In the genomic region with DNA sequence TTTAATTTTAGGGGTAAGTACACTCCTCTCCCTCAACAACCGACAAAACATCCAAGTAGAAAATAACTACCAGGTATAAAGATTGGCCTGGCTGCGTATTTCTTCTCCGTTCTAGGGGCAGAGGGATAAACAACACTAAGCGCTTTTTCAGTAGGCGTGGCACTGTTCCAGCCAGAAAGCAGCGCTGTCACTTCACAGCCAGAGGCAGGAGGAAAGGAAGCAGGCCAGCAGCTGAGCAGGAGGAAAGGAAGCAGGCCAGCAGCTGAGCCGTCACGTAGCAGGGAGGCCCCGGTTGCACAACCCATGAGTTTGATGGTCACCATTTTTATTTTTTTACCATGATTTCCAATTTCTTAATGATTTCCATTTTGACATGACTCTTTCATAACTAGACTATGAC, we compare ENCODE assay signal across 8 mouse cellular contexts. TPM values are rescaled to one million over a fixed set of nuclear protein-coding genes. Genes with fewer than 3 reads are reported as not detected.
DNase-seq lines count a peak whose midpoint lies in the region; ATAC-seq lines count a peak whose summit lies in the region.
"Had no signal": no experiment of that assay in that cellular context is flagged by ENCODE, and none has a peak within 500 bp of the region (broad histone marks: within the 10 kb centered on the region; RNA-seq: fewer than 3 reads in every experiment).

No protein-coding gene starts in this region.

- 56% methylated on average over 9 of the region's 9 CpGs for WGBS in hindbrain, embryonic 16.5 days

- ATAC-seq in hindbrain, embryonic 16.5 days = no peak
- peak; percentile 52 for ATAC-seq in megakaryocyte progenitor cell, adult 5-6 weeks (replicated peaks; ENCODE audit: poor library complexity)

- no peaks in the 10 kb centered on the region for H3K27me3 ChIP-seq in hindbrain, embryonic 16.5 days (replicated peaks; ENCODE audit: control insufficient read depth, insufficient read depth, low read length)

- intact Hi-C loops in left cerebral cortex, postnatal 10 days (cut with DNase I) = no loop called here

- H3K4me3 ChIP-seq in hindbrain, embryonic 16.5 days (ENCODE audit: low read length) = no peak overlapping the region

- H3K9ac ChIP-seq in hindbrain, embryonic 16.5 days (ENCODE audit: low read depth, low read length) = peak overlapping the region; percentile 35; the same call in 1 of the 2 replicates

- peak; percentile 49 for DNase-seq in R1 (ENCODE audit: low read depth, low spot score)
- DNase-seq in cerebellum, adult 8-10 months = peak; percentile 35
- DNase-seq in gastrocnemius, adult 8-10 months (ENCODE audit: low spot score in 2 of 2) = peak; percentile 44 to 62
- DNase-seq in left cerebral cortex, postnatal 10 days (ENCODE audit: extremely low spot score in 1 of 2, low spot score in 2 of 2) = peak; percentile 64 to 87
- peak; percentile 58 for DNase-seq in spleen, adult 12 weeks (ENCODE audit: low spot score)

- H3K4me2 ChIP-seq in hindbrain, embryonic 16.5 days (ENCODE audit: low read length) = no peak overlapping the region; the same call in 1 of the 2 replicates

- H3K36me3 ChIP-seq in hindbrain, embryonic 16.5 days (ENCODE audit: control insufficient read depth, insufficient read depth, low read length) = peaks cover 10% of the 10 kb centered on the region

- H3K9me3 ChIP-seq in hindbrain, embryonic 16.5 days (ENCODE audit: control insufficient read depth, low read length) = no peaks in the 10 kb centered on the region

- peak overlapping the region; percentile 99 for H3K27ac ChIP-seq in hindbrain, embryonic 16.5 days (ENCODE audit: low read depth, low read length)

- peaks cover 30% of the 10 kb centered on the region for H3K4me1 ChIP-seq in hindbrain, embryonic 16.5 days (ENCODE audit: control insufficient read depth, insufficient read depth, low read depth, low read length)

RNA-seq across cellular contexts. Expression of a gene that starts 1.6 kb away (rescaled TPM):
- 100 to 1,000 TPM; 159 to 209 (median 180) TPM for total RNA-seq in gastrocnemius, adult 8-10 months (2022)
- 168 and 172 TPM in 2 replicates for polyA plus RNA-seq in hindbrain, embryonic 16.5 days (2015; fragmentation: Nextera tagmentation; extraction: Ambion mirVana)
- total RNA-seq in left cerebral cortex, postnatal 10 days (2021) = 100 to 1,000 TPM; 101 to 107 TPM
- total RNA-seq in megakaryocyte progenitor cell, adult 5-6 weeks (2015) = 65.4 and 74.1 TPM in 2 replicates
- 29.9 and 34.0 TPM in 2 replicates for total RNA-seq in megakaryocyte progenitor cell, adult 5-6 weeks (2017)

RNA-seq across cellular contexts. Expression of a gene that starts 10.8 kb away (rescaled TPM):
- not detected for total RNA-seq in gastrocnemius, adult 8-10 months (2022)
- not detected in 2 replicates for polyA plus RNA-seq in hindbrain, embryonic 16.5 days (2015; fragmentation: Nextera tagmentation; extraction: Ambion mirVana)
- total RNA-seq in left cerebral cortex, postnatal 10 days (2021) = not detected
- total RNA-seq in megakaryocyte progenitor cell, adult 5-6 weeks (2015) = not detected in 2 replicates
- total RNA-seq in megakaryocyte progenitor cell, adult 5-6 weeks (2017) = not detected in 2 replicates
- total RNA-seq: left cerebral cortex, adult 8-10 months had no signal

RNA-seq across cellular contexts. Expression of a gene that starts 24.7 kb away (rescaled TPM):
- total RNA-seq in gastrocnemius, adult 8-10 months (2022) = under 1 TPM in 2 of 4 experiments, not detected in 2; 0.10 to 0.12 TPM
- polyA plus RNA-seq in hindbrain, embryonic 16.5 days (2015; fragmentation: Nextera tagmentation; extraction: Ambion mirVana) = 0.07 and 0.19 TPM in 2 replicates
- under 1 TPM; 0.43 to 0.81 TPM for total RNA-seq in left cerebral cortex, postnatal 10 days (2021)
- 0.10 TPM in 1 of 2 replicates, not detected in the other for total RNA-seq in megakaryocyte progenitor cell, adult 5-6 weeks (2015)
- total RNA-seq in megakaryocyte progenitor cell, adult 5-6 weeks (2017) = not detected in 2 replicates

RNA-seq across cellular contexts. Expression of a gene that starts 39.7 kb away (rescaled TPM):
- not detected for total RNA-seq in gastrocnemius, adult 8-10 months (2022)
- not detected in 2 replicates for polyA plus RNA-seq in hindbrain, embryonic 16.5 days (2015; fragmentation: Nextera tagmentation; extraction: Ambion mirVana)
- not detected for total RNA-seq in left cerebral cortex, postnatal 10 days (2021)
- total RNA-seq in megakaryocyte progenitor cell, adult 5-6 weeks (2015) = not detected in 2 replicates
- total RNA-seq in megakaryocyte progenitor cell, adult 5-6 weeks (2017) = not detected in 2 replicates
- total RNA-seq: left cerebral cortex, adult 8-10 months had no signal

RNA-seq across cellular contexts. Expression of a gene that starts 51.7 kb away (rescaled TPM):
- 10 to 100 TPM; 28.7 to 42.3 (median 34.5) TPM for total RNA-seq in gastrocnemius, adult 8-10 months (2022)
- 35.9 and 42.3 TPM in 2 replicates for polyA plus RNA-seq in hindbrain, embryonic 16.5 days (2015; fragmentation: Nextera tagmentation; extraction: Ambion mirVana)
- 10 to 100 TPM; 67.4 to 67.6 TPM for total RNA-seq in left cerebral cortex, postnatal 10 days (2021)
- 55.9 and 65.0 TPM in 2 replicates for total RNA-seq in megakaryocyte progenitor cell, adult 5-6 weeks (2015)
- 73.9 and 127 TPM in 2 replicates for total RNA-seq in megakaryocyte progenitor cell, adult 5-6 weeks (2017)
